Mouse (Mus musculus): ENCODE data around the gene Pitpna. TPM values are rescaled to one million over a fixed set of nuclear protein-coding genes. Genes with fewer than 3 reads are reported as not detected.

The Pitpna gene
- polyA plus RNA-seq, 1 experiment from 2014 or later: 61.9 TPM

DNA sequence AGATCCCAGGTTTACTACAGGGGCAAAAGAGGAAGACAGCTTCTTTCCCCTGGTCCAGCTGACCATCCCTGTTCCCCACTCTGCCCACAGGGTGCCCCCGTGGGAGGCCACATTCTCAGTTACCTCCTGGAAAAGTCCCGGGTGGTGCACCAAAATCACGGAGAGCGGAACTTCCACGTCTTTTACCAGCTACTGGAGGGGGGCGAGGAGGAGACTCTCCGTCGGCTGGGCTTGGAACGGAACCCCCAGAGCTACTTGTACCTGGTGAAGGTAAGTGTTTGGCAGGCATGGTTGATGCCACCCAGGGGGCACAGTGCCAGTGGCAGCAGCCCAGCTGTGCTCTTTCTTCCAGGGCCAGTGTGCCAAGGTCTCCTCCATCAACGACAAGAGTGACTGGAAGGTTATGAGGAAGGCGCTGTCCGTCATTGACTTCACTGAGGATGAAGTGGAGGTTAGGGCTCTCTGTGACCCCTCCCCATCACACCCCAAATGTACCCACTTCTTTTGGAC is 72.2 kb downstream of the Pitpna start:
- 95% methylated on average over 12 of the region's 12 CpGs for WGBS
- Histone ChIP-seq H3K27ac (no peak overlapping the region), H3K36me3 (replicated peaks) (peaks cover 43% of the 10 kb centered on the region), H3K4me1 (peaks cover 18% of the 10 kb centered on the region), H3K4me3 (no peak overlapping the region), H3K9me3 (no peaks in the 10 kb centered on the region), H3K27me3 (ENCODE audit: poor library complexity, severe bottlenecking) (peaks cover 23% of the 10 kb centered on the region)
- DNase-seq (ENCODE audit: extremely low spot score, low spot score): no peak

DNA sequence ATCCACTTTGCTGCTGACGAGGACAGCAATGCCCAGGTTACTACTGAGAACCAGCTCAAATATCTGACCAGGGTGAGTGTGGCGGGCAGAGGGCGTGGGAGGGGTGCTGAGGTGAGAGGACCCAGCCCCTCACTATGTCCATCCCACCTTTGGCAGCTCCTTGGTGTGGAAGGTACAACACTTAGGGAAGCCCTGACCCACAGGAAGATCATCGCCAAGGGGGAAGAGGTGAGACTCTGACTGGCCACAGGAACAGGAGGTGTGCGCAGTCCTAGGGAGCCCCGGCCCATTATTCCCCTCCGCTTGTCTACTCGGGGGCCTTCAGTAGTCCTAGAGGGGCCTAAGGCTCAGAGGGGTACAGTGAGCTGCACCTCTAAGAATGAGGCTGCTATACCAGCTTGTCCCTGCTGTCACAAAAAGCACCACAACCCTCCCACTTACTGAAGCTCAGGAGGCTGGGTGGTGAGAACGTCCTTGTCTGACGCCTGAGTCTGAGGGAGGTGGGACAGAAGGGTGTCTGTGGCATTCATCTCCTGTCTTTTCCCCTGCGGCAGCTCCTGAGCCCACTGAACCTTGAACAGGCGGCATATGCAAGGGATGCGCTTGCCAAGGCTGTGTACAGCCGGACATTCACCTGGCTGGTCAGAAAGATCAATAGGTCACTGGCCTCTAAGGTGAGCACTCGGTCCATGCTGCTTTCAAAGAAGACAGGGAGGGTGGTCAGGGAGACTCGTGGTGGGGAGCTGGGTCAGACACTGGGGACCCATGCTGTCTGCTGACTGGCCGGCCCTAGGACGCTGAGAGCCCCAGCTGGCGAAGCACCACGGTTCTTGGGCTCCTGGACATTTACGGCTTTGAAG is 73.3 kb downstream of the Pitpna start:
- Histone ChIP-seq H3K36me3 (replicated peaks) (peaks cover 53% of the 10 kb centered on the region), H3K27ac (no peak overlapping the region), H3K27me3 (ENCODE audit: poor library complexity, severe bottlenecking) (peaks cover 14% of the 10 kb centered on the region), H3K4me1 (peaks cover 8% of the 10 kb centered on the region), H3K9me3 (no peaks in the 10 kb centered on the region), H3K4me3 (no peak overlapping the region)
- WGBS: 93% methylated on average over 21 of the region's 21 CpGs
- no peak for DNase-seq (ENCODE audit: extremely low spot score, low spot score)

DNA sequence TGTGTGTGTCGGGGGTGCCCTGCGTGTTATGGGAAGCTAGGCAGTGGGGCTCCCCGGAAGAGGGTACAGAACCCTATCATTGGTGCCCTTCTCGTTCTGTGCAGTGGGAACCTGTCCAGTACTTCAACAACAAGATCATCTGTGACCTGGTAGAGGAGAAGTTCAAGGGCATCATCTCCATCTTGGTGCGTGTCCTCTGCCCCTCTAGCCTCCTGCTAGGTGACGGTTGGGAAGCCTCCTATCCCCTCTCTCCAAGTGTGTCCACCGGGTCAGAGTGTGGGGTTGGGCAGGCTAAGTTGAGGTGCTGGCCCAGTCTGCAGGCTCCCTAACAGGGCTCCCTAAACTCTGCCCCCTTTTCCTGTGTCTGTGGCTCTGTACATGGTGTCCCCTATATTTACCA is 74.2 kb downstream of the Pitpna start:
- DNase-seq (ENCODE audit: extremely low spot score, low spot score): no peak
- H3K9me3 ChIP-seq: no peaks in the 10 kb centered on the region
- H3K4me3 ChIP-seq: no peak overlapping the region
- H3K27ac ChIP-seq: no peak overlapping the region
- WGBS: 93% methylated on average over 7 of the region's 7 CpGs
- H3K36me3 ChIP-seq (replicated peaks): peaks cover 63% of the 10 kb centered on the region
- peaks cover 5% of the 10 kb centered on the region for H3K27me3 ChIP-seq (ENCODE audit: poor library complexity, severe bottlenecking)
- H3K4me1 ChIP-seq: no peaks in the 10 kb centered on the region

DNA sequence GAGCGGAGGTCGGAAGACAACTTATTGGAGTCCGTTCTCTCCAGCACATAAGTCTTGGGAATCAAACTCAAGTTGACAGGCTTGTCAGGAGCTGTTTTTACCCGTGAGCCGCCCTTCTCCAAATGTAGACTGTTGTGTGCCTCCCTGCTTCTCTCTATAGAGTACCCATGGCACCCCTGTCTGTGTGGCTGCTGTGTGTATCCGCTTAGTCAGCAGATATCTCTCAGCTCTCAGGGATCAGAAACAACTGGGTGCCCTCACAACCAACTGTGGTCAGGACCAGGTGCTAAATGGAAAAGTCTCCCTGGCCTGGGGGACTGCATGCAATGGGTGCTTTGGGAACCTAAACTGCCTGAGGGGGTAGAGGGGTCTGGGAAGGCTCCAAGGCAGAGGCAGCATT is 78.4 kb downstream of the Pitpna start:
- 95% methylated on average over 6 of the region's 6 CpGs for WGBS
- Histone ChIP-seq H3K9me3 (no peaks in the 10 kb centered on the region), H3K4me3 (no peak overlapping the region), H3K27ac (no peak overlapping the region), H3K36me3 (replicated peaks) (peaks cover 72% of the 10 kb centered on the region), H3K27me3 (ENCODE audit: poor library complexity, severe bottlenecking) (no peaks in the 10 kb centered on the region), H3K4me1 (no peaks in the 10 kb centered on the region)
- no peak for DNase-seq (ENCODE audit: extremely low spot score, low spot score)

DNA sequence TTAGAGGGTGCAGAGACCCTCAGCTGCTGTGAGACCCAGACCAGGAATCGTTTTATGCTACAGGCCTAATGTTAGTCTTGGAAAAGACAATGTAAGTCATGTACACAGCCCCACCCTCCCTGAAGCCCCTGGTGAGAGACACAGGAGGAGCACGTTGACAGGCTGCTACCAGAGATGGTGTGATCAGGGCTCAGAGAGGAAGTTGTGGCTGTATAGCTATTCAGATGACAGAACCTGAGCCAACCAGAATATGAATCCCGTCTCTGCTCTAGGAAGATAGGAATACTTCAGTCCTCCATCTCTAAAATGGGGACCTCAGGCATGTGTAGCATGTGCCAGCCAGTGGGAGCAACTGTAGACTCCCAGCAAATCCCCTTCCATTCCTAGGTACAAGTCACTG is 80.7 kb downstream of the Pitpna start:
- Histone ChIP-seq H3K27me3 (ENCODE audit: poor library complexity, severe bottlenecking) (no peaks in the 10 kb centered on the region), H3K36me3 (replicated peaks) (peaks cover 78% of the 10 kb centered on the region), H3K4me1 (no peaks in the 10 kb centered on the region), H3K9me3 (no peaks in the 10 kb centered on the region), H3K27ac (no peak overlapping the region), H3K4me3 (no peak overlapping the region)
- DNase-seq (ENCODE audit: extremely low spot score, low spot score): no peak
- 92% methylated on average over 3 of the region's 3 CpGs for WGBS

DNA sequence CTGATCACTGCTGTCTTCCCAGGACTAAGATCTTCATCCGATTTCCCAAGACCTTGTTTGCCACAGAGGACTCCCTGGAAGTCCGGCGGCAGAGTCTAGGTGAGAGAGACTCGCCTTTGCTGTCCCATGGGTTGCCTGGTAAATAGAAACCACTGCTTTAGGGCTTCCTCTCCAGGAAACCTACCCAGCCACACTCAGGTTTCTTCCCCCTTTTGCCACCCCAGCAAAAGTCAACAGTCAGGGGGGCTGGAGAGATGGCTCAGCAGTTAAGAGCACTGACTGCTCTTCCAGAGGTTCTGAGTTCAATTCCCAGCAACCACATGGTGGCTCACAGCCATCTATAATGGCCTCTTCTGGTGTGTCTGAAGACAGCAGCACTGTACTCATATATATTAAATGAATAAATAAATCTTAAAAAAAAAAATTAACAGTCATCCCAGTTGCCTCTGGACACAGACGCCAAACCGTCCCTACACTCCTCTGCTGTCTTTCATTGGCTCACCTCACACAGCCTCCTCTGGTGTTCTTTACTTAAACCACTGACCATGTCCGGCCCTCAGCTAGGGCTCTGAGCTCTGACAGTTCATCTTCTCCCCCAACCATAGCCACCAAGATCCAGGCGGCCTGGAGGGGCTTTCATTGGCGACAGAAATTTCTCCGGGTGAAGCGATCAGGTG is 81.4 kb downstream of the Pitpna start:
- H3K27me3 ChIP-seq (ENCODE audit: poor library complexity, severe bottlenecking): no peaks in the 10 kb centered on the region
- H3K4me3 ChIP-seq: no peak overlapping the region
- peaks cover 79% of the 10 kb centered on the region for H3K36me3 ChIP-seq (replicated peaks)
- H3K9me3 ChIP-seq: no peaks in the 10 kb centered on the region
- DNase-seq (ENCODE audit: extremely low spot score, low spot score): no peak
- H3K4me1 ChIP-seq: no peaks in the 10 kb centered on the region
- H3K27ac ChIP-seq: no peak overlapping the region
- WGBS: 92% methylated on average over 11 of the region's 11 CpGs

DNA sequence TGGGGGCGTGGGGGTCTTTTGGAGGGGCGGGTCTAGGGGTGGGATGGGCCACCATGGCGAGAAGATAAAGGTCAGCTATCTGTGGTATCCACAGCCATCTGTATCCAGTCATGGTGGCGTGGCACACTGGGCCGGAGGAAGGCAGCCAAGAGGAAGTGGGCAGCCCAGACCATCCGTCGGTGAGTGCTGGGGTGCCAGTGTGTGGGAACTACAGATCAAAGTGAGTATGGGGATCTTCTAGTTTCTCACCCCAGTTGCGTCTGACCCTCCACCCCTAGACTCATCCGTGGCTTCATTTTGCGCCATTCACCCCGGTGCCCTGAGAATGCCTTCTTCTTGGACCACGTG is 81.9 kb downstream of the Pitpna start:
- no peaks in the 10 kb centered on the region for H3K4me1 ChIP-seq
- WGBS: 95% methylated on average over 12 of the region's 12 CpGs
- no peaks in the 10 kb centered on the region for H3K9me3 ChIP-seq
- no peak overlapping the region for H3K4me3 ChIP-seq
- DNase-seq (ENCODE audit: extremely low spot score, low spot score): no peak
- H3K36me3 ChIP-seq (replicated peaks): peaks cover 77% of the 10 kb centered on the region
- no peak overlapping the region for H3K27ac ChIP-seq
- H3K27me3 ChIP-seq (ENCODE audit: poor library complexity, severe bottlenecking): no peaks in the 10 kb centered on the region

DNA sequence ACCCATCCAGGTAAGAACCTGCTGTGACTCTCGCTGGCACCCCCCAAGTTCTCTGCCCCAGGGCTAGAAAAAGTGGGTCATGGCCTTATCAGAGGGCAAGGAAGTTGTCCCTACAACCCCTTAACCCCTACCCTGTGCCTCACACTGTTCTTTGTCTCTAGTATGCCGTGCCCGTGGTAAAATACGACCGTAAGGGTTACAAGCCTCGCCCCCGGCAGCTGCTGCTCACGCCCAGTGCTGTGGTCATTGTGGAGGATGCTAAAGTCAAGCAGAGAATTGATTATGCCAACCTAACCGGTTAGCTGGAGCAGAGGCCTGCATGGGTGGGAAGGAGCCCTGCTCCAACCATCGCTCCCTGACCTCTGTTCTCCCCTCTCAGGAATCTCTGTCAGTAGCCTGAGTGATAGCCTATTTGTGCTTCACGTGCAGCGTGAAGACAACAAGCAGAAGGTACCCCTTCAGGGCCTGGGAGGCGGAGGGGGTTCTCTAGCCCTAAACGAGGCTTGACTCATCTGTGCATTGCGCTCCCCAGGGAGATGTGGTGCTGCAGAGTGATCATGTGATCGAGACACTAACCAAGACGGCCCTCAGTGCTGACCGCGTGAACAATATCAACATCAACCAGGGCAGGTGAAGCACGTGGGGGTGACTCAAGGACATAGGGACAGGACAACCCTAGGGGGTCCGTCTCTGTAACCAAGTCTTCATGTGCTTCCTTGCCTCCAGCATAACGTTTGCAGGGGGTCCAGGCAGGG is 83.7 kb downstream of the Pitpna start:
- Histone ChIP-seq H3K36me3 (replicated peaks) (peaks cover 61% of the 10 kb centered on the region), H3K27ac (no peak overlapping the region), H3K27me3 (ENCODE audit: poor library complexity, severe bottlenecking) (no peaks in the 10 kb centered on the region), H3K4me3 (no peak overlapping the region), H3K9me3 (no peaks in the 10 kb centered on the region), H3K4me1 (no peaks in the 10 kb centered on the region)
- no peak for DNase-seq (ENCODE audit: extremely low spot score, low spot score)
- 90% methylated on average over 22 of the region's 22 CpGs for WGBS

DNA sequence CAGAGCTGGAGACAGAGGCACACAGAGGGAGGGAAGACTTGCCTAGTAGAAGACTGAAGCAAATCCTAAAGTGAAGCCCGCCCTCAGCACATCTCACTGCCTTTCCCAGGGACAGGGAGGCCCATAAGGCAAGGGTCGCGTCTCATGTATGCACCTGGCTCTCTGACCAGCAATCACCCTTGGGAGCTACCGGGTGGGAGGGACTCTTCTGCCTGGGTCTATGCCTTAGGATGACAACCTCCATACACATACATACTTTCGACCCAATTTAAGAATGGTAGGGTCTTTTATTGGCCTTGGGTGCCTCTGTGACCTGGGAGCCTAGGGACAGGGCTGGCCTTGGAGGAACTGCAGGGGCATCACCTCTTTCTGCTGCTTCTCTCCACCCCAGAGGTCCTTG is 85.5 kb downstream of the Pitpna start:
- DNase-seq (ENCODE audit: extremely low spot score, low spot score): no peak
- WGBS: 89% methylated on average over 5 of the region's 5 CpGs
- Histone ChIP-seq H3K4me1 (peaks cover under 1% of the 10 kb centered on the region), H3K27me3 (ENCODE audit: poor library complexity, severe bottlenecking) (no peaks in the 10 kb centered on the region), H3K9me3 (no peaks in the 10 kb centered on the region), H3K36me3 (replicated peaks) (peaks cover 49% of the 10 kb centered on the region), H3K27ac (no peak overlapping the region), H3K4me3 (no peak overlapping the region)

DNA sequence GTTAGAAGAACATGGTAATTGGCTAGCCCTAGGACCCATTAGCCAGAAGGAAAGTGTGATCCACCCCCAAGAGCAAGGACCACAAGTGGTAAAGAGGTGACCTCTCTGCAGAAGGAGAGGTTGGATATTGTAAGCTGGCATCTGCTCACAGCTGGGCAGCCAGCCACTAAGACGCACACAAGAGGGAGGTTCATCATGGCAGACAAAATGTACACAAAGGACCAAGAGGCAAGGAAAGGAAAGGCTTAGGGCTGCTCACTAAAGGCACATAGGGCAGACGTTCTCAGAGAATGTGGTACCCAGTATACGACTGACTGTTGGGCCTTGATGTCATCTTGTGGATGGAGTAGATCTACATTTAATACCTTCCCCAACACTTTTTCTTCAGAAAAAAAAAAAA is 87.0 kb downstream of the Pitpna start:
- WGBS: 78% methylated on average over 3 of the region's 3 CpGs
- Histone ChIP-seq H3K36me3 (replicated peaks) (peaks cover 35% of the 10 kb centered on the region), H3K27me3 (ENCODE audit: poor library complexity, severe bottlenecking) (no peaks in the 10 kb centered on the region), H3K4me1 (peaks cover 5% of the 10 kb centered on the region), H3K9me3 (no peaks in the 10 kb centered on the region), H3K27ac (no peak overlapping the region), H3K4me3 (no peak overlapping the region)
- DNase-seq (ENCODE audit: extremely low spot score, low spot score): no peak

DNA sequence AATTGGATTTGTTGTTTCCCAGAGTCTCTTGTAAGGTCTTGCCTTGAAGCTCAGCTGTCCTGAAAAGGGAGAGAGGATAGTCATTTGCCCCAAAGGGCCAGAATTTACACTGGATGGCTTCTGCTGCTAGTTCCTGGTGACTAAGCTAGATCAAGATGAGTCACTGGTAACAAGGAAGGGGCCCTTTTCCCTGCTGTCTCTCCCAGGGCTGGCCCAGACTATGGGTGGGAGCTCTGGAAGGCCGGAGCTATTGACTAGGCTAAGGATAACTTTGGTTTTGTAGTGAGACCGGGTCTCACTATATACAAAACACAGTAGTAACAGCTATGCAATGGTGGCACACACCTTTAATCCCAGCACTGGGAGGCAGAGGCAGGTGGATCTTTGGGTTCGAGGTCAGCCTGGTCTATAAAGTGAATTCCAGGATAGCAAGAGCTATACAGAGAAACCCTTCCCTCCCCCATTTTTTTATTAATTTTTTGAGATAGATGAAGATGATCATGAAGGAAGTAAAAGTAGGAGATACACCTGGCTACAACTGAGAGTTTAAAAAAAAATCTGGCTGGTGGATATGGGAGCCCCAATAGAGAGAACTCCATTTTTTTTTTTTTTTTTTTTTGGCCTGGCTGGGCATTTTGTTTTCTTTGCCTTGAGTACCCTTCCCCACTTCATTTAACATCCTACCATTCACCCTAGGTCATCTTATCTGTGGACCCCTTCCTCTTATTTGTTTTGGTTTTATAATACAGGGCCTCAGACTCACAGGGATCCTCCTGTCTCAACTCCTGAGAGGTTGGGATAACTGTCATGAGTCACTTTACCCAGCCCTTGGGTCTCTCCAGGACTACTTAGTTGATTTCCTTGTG is 90.2 kb downstream of the Pitpna start:
- DNase-seq (ENCODE audit: extremely low spot score, low spot score): no peak
- H3K27ac ChIP-seq: 0 out of 2 replicates have a peak overlapping the region, but pooled peaks have one; percentile 20
- WGBS: 88% methylated on average over 3 of the region's 3 CpGs

More for the DNA sequence above, 90.2 kb downstream of the Pitpna start:
- Histone ChIP-seq H3K27me3 (ENCODE audit: poor library complexity, severe bottlenecking) (no peaks in the 10 kb centered on the region), H3K36me3 (replicated peaks) (peaks cover 24% of the 10 kb centered on the region), H3K4me1 (peaks cover 20% of the 10 kb centered on the region), H3K9me3 (no peaks in the 10 kb centered on the region), H3K4me3 (peak overlapping the region; percentile 100)

Measured in forebrain, embryonic 10.5 days (tissue).